Mouse (Mus musculus) monocyte, adult 5-6 weeks (primary cell): Measurements from ENCODE around the gene Slc36a2. TPM values are rescaled to one million over a fixed set of nuclear protein-coding genes. Genes with fewer than 3 reads are reported as not detected.

Source experiments
- ATAC-seq: fragments of 153-309, 156-312 bp; replicated peaks from 2 replicates; pipeline ENCODE4 v1.8.0; 2017; ENCODE audit warnings: mild to moderate bottlenecking; ENCODE audit not compliant: low TSS enrichment, insufficient number of reproducible peaks, severe bottlenecking, poor library complexity, low FRiP score
- total RNA-seq: library from RNA; stranded (forward); fragments of 200-1000, 200-491, 200-594 nt; gene quantifications from 3 replicates; pipeline ENCODE4 v1.2.3, GENCODE M21; 2017

The Slc36a2 gene
- total RNA-seq, 1 experiment from 2014 or later = not detected

GRCm38 (mm10) chr11:55110566-55111169, 74.2 kb downstream of the Slc36a2 start:
- no peak for ATAC-seq

GRCm38 (mm10) chr11:55109521-55110300, 75.2 kb downstream of the Slc36a2 start:
- no peak for ATAC-seq

Other genes starting within 250 kb of the Slc36a2 start
- gene Tnip1, start 222.2 kb downstream of the Slc36a2 start, total RNA-seq = 62.1 to 83.4 TPM (median 78.5 TPM) in 3 replicates
- 264 to 506 TPM (median 281 TPM) in 3 replicates for gene Anxa6, start 151.6 kb downstream of the Slc36a2 start, total RNA-seq
- gene Ccdc69, start 106.9 kb downstream of the Slc36a2 start, total RNA-seq = 41.1 to 55.7 TPM (median 42.3 TPM) in 3 replicates
- gene Gm2a, start 87.0 kb downstream of the Slc36a2 start, total RNA-seq = 182 to 271 TPM (median 223 TPM) in 3 replicates
- gene Slc36a3, start 33.4 kb downstream of the Slc36a2 start, total RNA-seq = not detected in 3 replicates
- 5.2 to 11.1 TPM (median 8.1 TPM) in 3 replicates for gene Slc36a1, start 19.3 kb upstream of the Slc36a2 start, total RNA-seq
- not detected in 3 replicates for gene Fat2, start 151.5 kb upstream of the Slc36a2 start, total RNA-seq
- not detected in 3 replicates for gene Sparc, start 238.1 kb upstream of the Slc36a2 start, total RNA-seq